12 mouse cellular contexts compared by ENCODE assay signal in genomic region chr10:120432731-120433462, GRCm38 (mm10). TPM values are rescaled to one million over a fixed set of nuclear protein-coding genes. Genes with fewer than 3 reads are reported as not detected.
DNase-seq lines count a peak whose midpoint lies in the region; ATAC-seq and TF ChIP-seq lines count a peak whose summit lies in the region.
"Had no signal": no experiment of that assay in that cellular context is flagged by ENCODE, and none has a peak within 500 bp of the region (broad histone marks: within the 10 kb centered on the region; RNA-seq: fewer than 3 reads in every experiment).

No protein-coding gene starts in this region.

- no peaks in the 10 kb centered on the region for H3K9me3 ChIP-seq in forebrain, embryonic 10.5 days
- H3K9me3 ChIP-seq in forebrain, embryonic 15.5 days = no peaks in the 10 kb centered on the region
- no peaks in the 10 kb centered on the region for H3K9me3 ChIP-seq in liver, embryonic 11.5 days (ENCODE audit: control insufficient read depth, low read length)
- no peaks in the 10 kb centered on the region for H3K9me3 ChIP-seq in liver, postnatal 0 days (ENCODE audit: low read length)
- no peaks in the 10 kb centered on the region for H3K9me3 ChIP-seq in embryonic facial prominence, embryonic 10.5 days
- H3K9me3 ChIP-seq in neural tube, embryonic 13.5 days = no peaks in the 10 kb centered on the region

- H3K36me3 ChIP-seq in forebrain, embryonic 10.5 days (replicated peaks) = peaks cover 97% of the 10 kb centered on the region
- H3K36me3 ChIP-seq in forebrain, embryonic 15.5 days = no peaks in the 10 kb centered on the region
- H3K36me3 ChIP-seq in liver, embryonic 11.5 days (ENCODE audit: control insufficient read depth, insufficient read depth, low read length) = peaks cover 2% of the 10 kb centered on the region; the same call in 1 of the 2 replicates
- no peaks in the 10 kb centered on the region for H3K36me3 ChIP-seq in liver, postnatal 0 days (replicated peaks; ENCODE audit: insufficient read depth, low read length)
- H3K36me3 ChIP-seq in embryonic facial prominence, embryonic 10.5 days (replicated peaks) = peaks cover 92% of the 10 kb centered on the region
- no peaks in the 10 kb centered on the region for H3K36me3 ChIP-seq in neural tube, embryonic 13.5 days

- no peak for ATAC-seq in forebrain, embryonic 15.5 days (replicated peaks)
- ATAC-seq in liver, embryonic 11.5 days (replicated peaks; ENCODE audit: low FRiP score) = peak; percentile 23; the same call in 1 of the 2 replicates
- no peak for ATAC-seq in liver, postnatal 0 days
- ATAC-seq in neural tube, embryonic 13.5 days (ENCODE audit: low read depth) = peak; percentile 30; the same call in 1 of the 2 replicates
- ATAC-seq: forebrain, postnatal 0 days had no signal

- no peak overlapping the region for H3K9ac ChIP-seq in forebrain, embryonic 15.5 days (replicated peaks)
- no peak overlapping the region for H3K9ac ChIP-seq in liver, embryonic 11.5 days (ENCODE audit: low read depth, low read length)
- H3K9ac ChIP-seq in liver, postnatal 0 days (replicated peaks) = no peak overlapping the region
- no peak overlapping the region for H3K9ac ChIP-seq in neural tube, embryonic 13.5 days
- H3K9ac ChIP-seq: forebrain, postnatal 0 days; liver, embryonic 14.5 days had no signal

- peaks cover 67% of the 10 kb centered on the region for H3K4me1 ChIP-seq in forebrain, embryonic 10.5 days
- H3K4me1 ChIP-seq in forebrain, embryonic 15.5 days = peaks cover 17% of the 10 kb centered on the region
- peaks cover 8% of the 10 kb centered on the region; the same call in 1 of the 2 replicates for H3K4me1 ChIP-seq in liver, embryonic 11.5 days (replicated peaks; ENCODE audit: control insufficient read depth, insufficient read depth, low read length)
- no peaks in the 10 kb centered on the region; the same call in 1 of the 2 replicates for H3K4me1 ChIP-seq in liver, postnatal 0 days (ENCODE audit: insufficient read depth)
- peaks cover 69% of the 10 kb centered on the region for H3K4me1 ChIP-seq in embryonic facial prominence, embryonic 10.5 days
- H3K4me1 ChIP-seq in neural tube, embryonic 13.5 days (replicated peaks) = peaks cover 39% of the 10 kb centered on the region

- no peak for DNase-seq in forebrain, embryonic 10.5 days (ENCODE audit: extremely low spot score, low spot score)
- DNase-seq in liver, embryonic 11.5 days (ENCODE audit: low spot score) = no peak
- no peak for DNase-seq in liver, postnatal 0 days
- no peak for DNase-seq in embryonic facial prominence, embryonic 10.5 days (ENCODE audit: low spot score)
- no peak for DNase-seq in gastrocnemius, adult 18-20 months (ENCODE audit: low spot score)
- DNase-seq in left cerebral cortex, adult 9 months (ENCODE audit: low spot score in 2 of 2) = no peak
- DNase-seq: cerebellum, adult 2 months; forebrain, postnatal 0 days had no signal

- H3K4me2 ChIP-seq in forebrain, embryonic 15.5 days (replicated peaks) = no peak overlapping the region
- H3K4me2 ChIP-seq in liver, embryonic 11.5 days = no peak overlapping the region
- no peak overlapping the region for H3K4me2 ChIP-seq in liver, postnatal 0 days (ENCODE audit: low read depth, low read length)
- H3K4me2 ChIP-seq in neural tube, embryonic 13.5 days = no peak overlapping the region

- no peak for TF ChIP-seq EP300 in liver, postnatal 0 days (IDR thresholded peaks at IDR 0.05; ENCODE audit: low read depth)

- H3K27me3 ChIP-seq in forebrain, embryonic 10.5 days (ENCODE audit: poor library complexity, severe bottlenecking) = no peaks in the 10 kb centered on the region
- H3K27me3 ChIP-seq in forebrain, embryonic 15.5 days = 0 out of 2 replicates have a peak, but pooled peaks cover under 1% of the 10 kb centered on the region
- H3K27me3 ChIP-seq in liver, embryonic 11.5 days (replicated peaks; ENCODE audit: control insufficient read depth, insufficient read depth, low read length) = no peaks in the 10 kb centered on the region
- no peaks in the 10 kb centered on the region for H3K27me3 ChIP-seq in liver, postnatal 0 days (ENCODE audit: insufficient read depth, low read length)
- no peaks in the 10 kb centered on the region for H3K27me3 ChIP-seq in embryonic facial prominence, embryonic 10.5 days (replicated peaks; ENCODE audit: low read depth, poor library complexity, severe bottlenecking)
- H3K27me3 ChIP-seq in neural tube, embryonic 13.5 days = no peaks in the 10 kb centered on the region

- TF ChIP-seq CTCF in liver, postnatal 0 days (IDR thresholded peaks at IDR 0.05; ENCODE audit: low read depth) = no peak

- H3K27ac ChIP-seq in forebrain, embryonic 10.5 days = peak overlapping the region; percentile 63; the same call in 1 of the 2 replicates
- no peak overlapping the region for H3K27ac ChIP-seq in forebrain, embryonic 15.5 days (replicated peaks)
- 0 out of 2 replicates have a peak overlapping the region, but pooled peaks have one; percentile 6 for H3K27ac ChIP-seq in liver, embryonic 11.5 days (ENCODE audit: low read depth, low read length)
- H3K27ac ChIP-seq in liver, postnatal 0 days (ENCODE audit: low read depth) = no peak overlapping the region
- H3K27ac ChIP-seq in embryonic facial prominence, embryonic 10.5 days (replicated peaks) = peak overlapping the region; percentile 42
- no peak overlapping the region for H3K27ac ChIP-seq in neural tube, embryonic 13.5 days (replicated peaks)
- H3K27ac ChIP-seq: liver, embryonic 14.5 days had no signal

- H3K4me3 ChIP-seq in forebrain, embryonic 10.5 days = no peak overlapping the region
- H3K4me3 ChIP-seq in forebrain, embryonic 15.5 days = no peak overlapping the region
- H3K4me3 ChIP-seq in liver, embryonic 11.5 days (ENCODE audit: low read depth, low read length) = no peak overlapping the region
- H3K4me3 ChIP-seq in liver, postnatal 0 days (ENCODE audit: low read depth, low read length) = no peak overlapping the region
- H3K4me3 ChIP-seq in embryonic facial prominence, embryonic 10.5 days = no peak overlapping the region
- no peak overlapping the region for H3K4me3 ChIP-seq in neural tube, embryonic 13.5 days

- 79% methylated on average over 9 of the region's 9 CpGs for WGBS in forebrain, embryonic 10.5 days
- 35% methylated on average over 9 of the region's 9 CpGs for WGBS in forebrain, embryonic 15.5 days
- WGBS in liver, embryonic 11.5 days = 48% methylated on average over 9 of the region's 9 CpGs
- 48% methylated on average over 9 of the region's 9 CpGs for WGBS in liver, postnatal 0 days (ENCODE audit: insufficient replicate concordance)
- 65% methylated on average over 9 of the region's 9 CpGs for WGBS in embryonic facial prominence, embryonic 10.5 days
- WGBS in neural tube, embryonic 13.5 days = 17% methylated on average over 9 of the region's 9 CpGs

RNA-seq across cellular contexts. Expression of gene Hmga2, which starts 43.4 kb away (rescaled TPM):
- 115 and 117 TPM in 2 replicates for polyA plus RNA-seq in forebrain, embryonic 10.5 days (2016; fragmentation: Nextera tagmentation; extraction: Ambion mirVana)
- polyA plus RNA-seq in forebrain, embryonic 15.5 days (2015; fragmentation: Nextera tagmentation; extraction: Ambion mirVana) = 1.4 and 1.8 TPM in 2 replicates
- 41.4 and 48.2 TPM in 2 replicates for polyA plus RNA-seq in liver, embryonic 11.5 days (2014; fragmentation: Nextera tagmentation; extraction: Ambion mirVana)
- 0.43 and 0.56 TPM in 2 replicates for polyA plus RNA-seq in liver, postnatal 0 days (2015; fragmentation: Nextera tagmentation; extraction: Ambion mirVana)
- polyA plus RNA-seq in embryonic facial prominence, embryonic 10.5 days (2016; fragmentation: Nextera tagmentation; extraction: Ambion mirVana) = 90.0 and 94.0 TPM in 2 replicates
- polyA plus RNA-seq in neural tube, embryonic 13.5 days (2015; fragmentation: Nextera tagmentation; extraction: Ambion mirVana) = 3.7 and 8.8 TPM in 2 replicates
- under 1 TPM; 0.09 to 0.12 TPM for total RNA-seq in gastrocnemius, adult 18-20 months (2021)
- polyA plus RNA-seq: spleen, adult 2 months had no signal

Comparison
In these comparisons a context has a peak if more than half of its experiments do, and no peak if none do; other contexts are left out.
1. H3K27ac ChIP-seq: peak in forebrain, embryonic 10.5 days (single experiment), liver, embryonic 11.5 days (single experiment) and embryonic facial prominence, embryonic 10.5 days (single experiment); none in forebrain, embryonic 15.5 days (single experiment), liver, postnatal 0 days (single experiment) and neural tube, embryonic 13.5 days (single experiment).
2. ATAC-seq: peak in liver, embryonic 11.5 days (single experiment) and neural tube, embryonic 13.5 days (single experiment); none in forebrain, embryonic 15.5 days (single experiment) and liver, postnatal 0 days (single experiment).